Mouse (Mus musculus): ENCODE data around the gene Lnpep. TPM values are rescaled to one million over a fixed set of nuclear protein-coding genes. Genes with fewer than 3 reads are reported as not detected.
"Not testable (repeated sequence)": the region's sequence is repeated elsewhere in the genome, so short reads cannot be mapped to it uniquely, and the experiment has no call there.

Gene Lnpep
- polyA plus RNA-seq (2015; fragmentation: Nextera tagmentation; extraction: Ambion mirVana) = 8.7 and 9.6 TPM in 2 replicates

- H3K9me3 ChIP-seq = peaks cover 4% of the 10 kb centered on the region; the same call in 1 of the 2 replicates
- WGBS = 0% methylated on average over 44 of the region's 44 CpGs
- ATAC-seq (ENCODE audit: extremely low read depth, insufficient number of reproducible peaks, low FRiP score, low TSS enrichment) = peak; percentile 84
Measured at GRCm38 (mm10) chr17:17624957-17625586, at the start of gene Lnpep. Gene Lnpep, minus strand, starts transcription at chr17:17625050.

GRCm38 (mm10) chr17:17655829-17656176 lies 31.0 kb upstream of the Lnpep start:
- Histone ChIP-seq H3K9me3 (no peaks in the 10 kb centered on the region), H3K4me3 (no peak overlapping the region), H3K27ac (replicated peaks) (no peak overlapping the region), H3K27me3 (replicated peaks) (no peaks in the 10 kb centered on the region), H3K36me3 (no peaks in the 10 kb centered on the region), H3K4me1 (peaks cover 9% of the 10 kb centered on the region; the same call in 1 of the 2 replicates), H3K4me2 (peak overlapping the region; percentile 63; the same call in 1 of the 2 replicates), H3K9ac (no peak overlapping the region)
- WGBS = 32% methylated on average over 2 of the region's 2 CpGs
- ATAC-seq (ENCODE audit: extremely low read depth, insufficient number of reproducible peaks, low FRiP score, low TSS enrichment) = no peak

More at GRCm38 (mm10) chr17:17624957-17625586, at the start of gene Lnpep:
- peak within 1 kb of the TSS; percentile 82 for H3K4me2 ChIP-seq
- H3K27ac ChIP-seq (replicated peaks) = peak within 1 kb of the TSS; percentile 99
- peaks cover 31% of the 10 kb centered on the region for H3K4me1 ChIP-seq
- no peaks in the 10 kb centered on the region for H3K27me3 ChIP-seq (replicated peaks)
- peak within 1 kb of the TSS; percentile 99 for H3K4me3 ChIP-seq
- H3K9ac ChIP-seq = peak within 1 kb of the TSS; percentile 94
- 0 out of 2 replicates have a peak, but pooled peaks cover 4% of the 10 kb centered on the region for H3K36me3 ChIP-seq

GRCm38 (mm10) chr17:17654997-17655828 lies 30.4 kb upstream of the Lnpep start:
- Histone ChIP-seq H3K4me3 (peak overlapping the region; percentile 30), H3K36me3 (no peaks in the 10 kb centered on the region), H3K27me3 (replicated peaks) (no peaks in the 10 kb centered on the region), H3K4me1 (peaks cover 9% of the 10 kb centered on the region; the same call in 1 of the 2 replicates), H3K9ac (peak overlapping the region; percentile 40; the same call in 1 of the 2 replicates), H3K4me2 (peak overlapping the region; percentile 63), H3K9me3 (no peaks in the 10 kb centered on the region), H3K27ac (replicated peaks) (no peak overlapping the region)
- ATAC-seq (ENCODE audit: extremely low read depth, insufficient number of reproducible peaks, low FRiP score, low TSS enrichment) = no peak
- WGBS = 8% methylated on average over 10 of the region's 10 CpGs

GRCm38 (mm10) chr17:17652570-17652969 lies 27.7 kb upstream of the Lnpep start:
- H3K36me3 ChIP-seq = no peaks in the 10 kb centered on the region
- H3K4me3 ChIP-seq = no peak overlapping the region
- no peak overlapping the region for H3K27ac ChIP-seq (replicated peaks)
- no peaks in the 10 kb centered on the region for H3K9me3 ChIP-seq
- H3K4me2 ChIP-seq = no peak overlapping the region
- 72% methylated on average over 4 of the region's 4 CpGs for WGBS
- no peaks in the 10 kb centered on the region for H3K27me3 ChIP-seq (replicated peaks)
- peaks cover 9% of the 10 kb centered on the region; the same call in 1 of the 2 replicates for H3K4me1 ChIP-seq
- no peak overlapping the region for H3K9ac ChIP-seq
- ATAC-seq (ENCODE audit: extremely low read depth, insufficient number of reproducible peaks, low FRiP score, low TSS enrichment) = no peak

GRCm38 (mm10) chr17:17645738-17646137 lies 20.9 kb upstream of the Lnpep start:
- Histone ChIP-seq H3K4me1 (no peaks in the 10 kb centered on the region), H3K9me3 (no peaks in the 10 kb centered on the region), H3K27ac (replicated peaks) (no peak overlapping the region), H3K9ac (no peak overlapping the region), H3K4me3 (no peak overlapping the region), H3K4me2 (no peak overlapping the region), H3K27me3 (replicated peaks) (no peaks in the 10 kb centered on the region), H3K36me3 (no peaks in the 10 kb centered on the region)
- 0% methylated on average over 3 of the region's 3 CpGs for WGBS
- no peak for ATAC-seq (ENCODE audit: extremely low read depth, insufficient number of reproducible peaks, low FRiP score, low TSS enrichment)

GRCm38 (mm10) chr17:17637387-17637786 lies 12.5 kb upstream of the Lnpep start:
- ATAC-seq (ENCODE audit: extremely low read depth, insufficient number of reproducible peaks, low FRiP score, low TSS enrichment) = no peak
- WGBS = 71% methylated on average over 3 of the region's 3 CpGs
- Histone ChIP-seq H3K9ac (no peak overlapping the region), H3K36me3 (no peaks in the 10 kb centered on the region), H3K27ac (replicated peaks) (no peak overlapping the region), H3K4me2 (no peak overlapping the region), H3K27me3 (replicated peaks) (no peaks in the 10 kb centered on the region), H3K9me3 (no peaks in the 10 kb centered on the region), H3K4me3 (no peak overlapping the region), H3K4me1 (no peaks in the 10 kb centered on the region)

- Histone ChIP-seq H3K4me3 (no peak overlapping the region), H3K27ac (replicated peaks) (no peak overlapping the region), H3K36me3 (no peaks in the 10 kb centered on the region), H3K27me3 (replicated peaks) (no peaks in the 10 kb centered on the region), H3K4me2 (no peak overlapping the region), H3K9me3 (no peaks in the 10 kb centered on the region), H3K4me1 (no peaks in the 10 kb centered on the region), H3K9ac (no peak overlapping the region)
- ATAC-seq (ENCODE audit: extremely low read depth, insufficient number of reproducible peaks, low FRiP score, low TSS enrichment) = no peak
- WGBS = 26% methylated on average over 3 of the region's 3 CpGs
Measured at GRCm38 (mm10) chr17:17636147-17636546, 11.3 kb upstream of the Lnpep start.

GRCm38 (mm10) chr17:17634033-17634432 lies 9.2 kb upstream of the Lnpep start:
- Histone ChIP-seq H3K27me3 (replicated peaks) (no peaks in the 10 kb centered on the region), H3K9ac (no peak overlapping the region), H3K4me3 (no peak overlapping the region), H3K9me3 (no peaks in the 10 kb centered on the region), H3K4me2 (no peak overlapping the region), H3K36me3 (no peaks in the 10 kb centered on the region), H3K27ac (replicated peaks) (no peak overlapping the region), H3K4me1 (no peaks in the 10 kb centered on the region)
- WGBS = 74% methylated on average over 2 of the region's 2 CpGs
- ATAC-seq (ENCODE audit: extremely low read depth, insufficient number of reproducible peaks, low FRiP score, low TSS enrichment) = no peak

- Histone ChIP-seq H3K4me3 (no peak overlapping the region), H3K9me3 (peaks cover 4% of the 10 kb centered on the region; the same call in 1 of the 2 replicates), H3K27me3 (replicated peaks) (no peaks in the 10 kb centered on the region), H3K9ac (no peak overlapping the region), H3K4me2 (no peak overlapping the region), H3K27ac (replicated peaks) (no peak overlapping the region), H3K4me1 (no peaks in the 10 kb centered on the region), H3K36me3 (no peaks in the 10 kb centered on the region)
- no peak for ATAC-seq (ENCODE audit: extremely low read depth, insufficient number of reproducible peaks, low FRiP score, low TSS enrichment)
Measured at GRCm38 (mm10) chr17:17631985-17632384, 7.1 kb upstream of the Lnpep start.

- H3K27ac ChIP-seq (replicated peaks); H3K4me3 ChIP-seq; H3K9me3 ChIP-seq; H3K4me1 ChIP-seq; H3K9ac ChIP-seq; ATAC-seq (ENCODE audit: extremely low read depth, insufficient number of reproducible peaks, low FRiP score, low TSS enrichment); H3K36me3 ChIP-seq; H3K4me2 ChIP-seq; H3K27me3 ChIP-seq (replicated peaks): not testable (repeated sequence)
- 89% methylated on average over 7 of the region's 7 CpGs for WGBS
Measured at GRCm38 (mm10) chr17:17628237-17628879, 3.5 kb upstream of the Lnpep start.

GRCm38 (mm10) chr17:17627558-17627957 lies 2.7 kb upstream of the Lnpep start:
- Histone ChIP-seq H3K4me1 (peaks cover 14% of the 10 kb centered on the region), H3K9me3 (peaks cover 4% of the 10 kb centered on the region; the same call in 1 of the 2 replicates), H3K36me3 (no peaks in the 10 kb centered on the region), H3K4me2 (no peak overlapping the region), H3K9ac (no peak overlapping the region), H3K4me3 (no peak overlapping the region), H3K27me3 (replicated peaks) (no peaks in the 10 kb centered on the region), H3K27ac (replicated peaks) (no peak overlapping the region)
- 80% methylated on average over 2 of the region's 2 CpGs for WGBS
- no peak for ATAC-seq (ENCODE audit: extremely low read depth, insufficient number of reproducible peaks, low FRiP score, low TSS enrichment)

All from heart, embryonic 13.5 days (tissue).